Mouse (Mus musculus): ENCODE measurements around the gene Cited2. TPM values are rescaled to one million over a fixed set of nuclear protein-coding genes. Genes with fewer than 3 reads are reported as not detected.
A peak's percentile ranks its signal among the peaks of the same experiment; 100 is the strongest.

Gene Cited2
- total RNA-seq, 2 experiments from 2014 or later = 34.4 to 98.8 TPM

DNA sequence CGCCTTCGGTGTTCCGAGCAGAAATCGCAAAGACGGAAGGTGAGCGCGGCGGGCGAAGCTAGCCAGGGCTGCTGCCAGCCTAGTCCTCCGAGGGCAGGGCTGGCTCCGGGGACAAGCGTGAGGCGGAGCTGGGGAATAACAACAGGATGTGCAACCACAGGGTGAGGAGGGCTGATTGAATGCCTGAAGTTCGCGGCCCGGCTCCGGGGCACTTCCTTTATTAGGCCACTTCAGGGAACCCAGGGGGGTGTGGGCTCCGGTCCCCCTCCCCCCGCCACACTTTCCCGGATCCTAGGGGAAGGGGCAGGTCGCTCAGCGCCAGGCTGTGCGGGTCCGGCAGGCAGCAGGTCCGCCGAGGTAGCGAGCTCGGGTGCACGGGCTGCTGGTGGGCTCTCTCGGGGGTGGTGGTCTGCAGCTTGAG is 413 bp downstream of the Cited2 start:
- no peak for DNase-seq

GRCm38 (mm10) chr10:17723871-17724741 is 1.1 kb downstream of the Cited2 start:
- peak; percentile 74 for DNase-seq

DNA sequence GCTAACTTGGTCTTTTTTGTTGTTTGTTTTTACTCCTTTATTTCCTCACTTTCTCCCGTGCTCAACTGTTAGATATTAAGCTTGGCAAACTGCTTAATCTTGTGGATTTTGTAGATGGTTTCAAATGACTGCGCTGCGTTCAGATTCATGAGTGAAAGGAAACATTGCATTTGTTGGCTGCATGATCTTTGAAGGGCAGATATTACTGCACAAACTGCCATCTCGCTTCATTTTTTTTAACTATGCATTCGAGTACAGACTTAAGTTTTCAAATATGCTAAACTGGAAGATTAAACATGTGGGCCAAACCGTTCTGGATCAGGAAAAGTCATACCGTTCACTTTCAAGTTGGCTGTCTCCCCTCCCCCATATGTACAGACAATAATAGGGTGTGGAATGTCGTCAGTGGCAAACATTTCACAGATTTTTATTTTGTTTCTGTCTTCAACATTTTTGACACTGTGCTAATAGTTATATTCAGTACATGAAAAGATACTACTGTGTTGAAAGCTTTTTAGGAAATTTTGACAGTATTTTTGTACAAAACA is 2.1 kb downstream of the Cited2 start:
- no peak for DNase-seq

GRCm38 (mm10) chr10:17725644-17726372 is 2.8 kb downstream of the Cited2 start:
- no peak for DNase-seq

- DNase-seq = no peak
These were observed 3.3 kb downstream of the Cited2 start for GRCm38 (mm10) chr10:17726373-17726720.

GRCm38 (mm10) chr10:17727161-17727925 is 4.3 kb downstream of the Cited2 start:
- peak; percentile 19 for DNase-seq

DNA sequence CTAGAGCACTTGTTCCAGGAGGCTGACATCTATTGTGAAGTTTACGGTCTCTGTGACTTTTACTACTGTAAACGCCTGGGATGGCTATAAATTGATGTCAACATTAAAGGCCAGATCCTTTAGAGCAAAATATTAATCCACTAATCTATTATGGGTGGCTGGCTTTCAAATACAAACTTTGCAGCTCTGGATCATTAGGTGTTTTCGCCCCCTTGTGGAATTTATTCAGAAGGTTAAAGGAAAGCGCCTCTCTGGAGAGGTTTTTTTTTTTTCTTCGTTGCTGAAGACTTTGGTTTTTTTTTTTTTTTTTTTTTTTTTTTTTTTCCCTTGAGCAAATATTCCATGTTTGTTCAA is 4.9 kb downstream of the Cited2 start:
- no peak for DNase-seq

DNA sequence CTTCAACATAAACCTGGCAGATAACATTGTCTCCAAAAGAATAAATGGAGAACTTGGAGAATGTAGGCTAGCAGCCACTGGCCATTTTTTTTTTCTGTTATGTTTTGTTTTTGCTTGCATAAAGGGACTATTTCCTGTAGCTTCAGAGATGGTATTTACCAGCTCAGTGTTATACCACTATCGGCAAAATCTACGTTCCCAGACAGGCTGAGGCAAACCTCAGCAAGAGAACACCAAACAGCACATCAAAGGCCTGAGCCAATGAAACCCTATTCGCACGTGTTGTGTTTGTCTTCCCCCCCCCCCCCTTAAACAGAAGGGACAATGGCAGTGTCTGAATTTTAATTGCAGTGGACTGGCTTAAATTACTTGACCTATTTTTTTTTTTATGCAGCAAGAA is 5.7 kb downstream of the Cited2 start:
- no peak for DNase-seq

GRCm38 (mm10) chr10:17729476-17729875 is 6.5 kb downstream of the Cited2 start:
- no peak for DNase-seq

DNA sequence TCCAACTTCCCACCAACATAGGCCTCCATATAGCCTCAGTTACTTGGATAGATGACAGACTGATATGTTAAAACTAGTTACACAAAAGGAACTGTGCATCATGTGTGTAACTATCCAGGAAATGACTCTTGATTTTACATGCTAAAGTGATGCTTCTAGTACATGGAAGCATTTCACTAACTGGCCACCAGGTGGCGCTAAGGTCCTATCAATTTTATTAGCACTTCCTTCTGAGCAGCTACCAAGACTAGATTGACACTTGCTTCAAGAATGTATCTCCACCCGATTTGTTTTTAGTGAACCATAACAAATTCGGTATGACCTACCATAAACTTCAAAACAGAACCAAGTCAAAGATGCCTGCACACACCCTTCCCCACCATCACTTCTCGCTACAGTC is 10.0 kb downstream of the Cited2 start:
- DNase-seq = peak; percentile 37

DNA sequence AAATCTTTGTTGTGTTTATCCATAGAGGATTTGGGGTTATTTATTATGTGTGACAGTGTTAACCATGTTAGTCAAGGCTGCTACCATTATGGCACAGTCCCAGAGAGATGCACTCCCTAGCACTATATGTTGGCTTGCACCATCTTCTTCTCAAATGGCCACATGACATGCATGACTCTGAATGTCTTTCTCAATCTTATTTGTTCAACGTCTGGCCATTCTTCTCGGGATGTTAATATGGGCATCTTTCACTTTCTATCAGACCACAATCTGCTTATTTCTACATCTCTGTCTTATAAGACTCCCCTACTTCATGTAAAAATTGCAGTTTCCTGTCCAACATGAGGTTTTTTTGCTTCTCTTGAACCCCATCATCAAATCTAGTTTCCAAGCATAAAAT is 19.6 kb downstream of the Cited2 start:
- DNase-seq = no peak

DNA sequence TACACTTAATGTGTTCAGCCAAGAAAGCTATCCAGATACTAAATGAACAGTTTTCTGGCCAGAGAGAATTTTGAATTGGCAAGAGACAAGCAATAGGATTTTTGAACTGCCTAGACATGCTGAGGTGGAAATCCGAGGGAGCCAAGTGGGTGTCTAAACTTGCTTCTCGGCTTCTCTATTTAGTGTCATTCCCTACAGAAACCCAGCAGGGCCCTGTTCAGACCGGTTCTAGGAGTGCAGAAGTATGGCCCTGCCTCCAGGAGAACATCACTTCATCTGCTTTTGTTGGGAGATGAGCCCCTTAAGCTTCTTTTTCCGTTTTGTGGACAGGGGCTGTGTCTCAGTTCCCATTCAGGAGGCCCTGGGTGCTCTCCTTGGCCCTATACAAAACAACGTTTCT is 29.5 kb downstream of the Cited2 start:
- DNase-seq = no peak

DNA sequence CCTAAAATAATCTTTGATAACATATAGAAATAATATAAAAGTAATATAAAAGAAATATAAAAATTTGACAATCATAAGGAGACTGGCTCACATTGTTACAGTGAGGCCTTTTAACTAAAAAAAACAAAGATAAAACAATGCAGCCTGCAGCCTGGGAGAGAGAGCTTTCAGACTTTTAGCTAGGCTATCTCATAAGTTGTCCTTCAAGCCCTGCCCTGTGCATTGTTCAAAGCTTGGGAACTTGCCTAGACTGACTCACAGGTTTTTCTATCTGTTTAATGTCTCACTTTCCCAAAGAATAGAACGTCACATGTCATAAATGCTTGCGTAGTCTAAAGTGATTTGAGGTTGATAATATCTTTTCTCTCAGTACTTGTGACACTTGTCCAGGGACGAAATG is 36.8 kb downstream of the Cited2 start:
- DNase-seq = no peak

GRCm38 (mm10) chr10:17760750-17761613 is 38.0 kb downstream of the Cited2 start:
- DNase-seq = no peak

DNA sequence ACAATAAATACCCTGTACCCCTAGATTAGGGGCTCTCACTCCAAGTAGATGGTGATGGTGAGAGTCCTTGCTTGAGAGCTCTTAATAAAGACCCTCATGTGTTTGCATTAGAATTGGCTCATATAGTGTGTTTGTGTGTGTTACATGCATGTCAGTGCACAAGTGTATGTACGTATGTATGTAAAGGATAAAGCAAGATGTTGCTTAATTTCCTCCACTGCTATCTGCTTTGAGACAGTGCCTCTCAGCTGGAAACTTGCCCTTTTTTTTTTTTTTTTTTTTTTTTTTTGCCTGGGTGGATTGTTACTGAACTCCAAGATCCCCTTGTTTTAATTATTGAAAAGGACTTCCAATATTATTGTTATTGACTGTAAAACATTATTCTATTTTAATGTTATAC is 38.6 kb downstream of the Cited2 start:
- no peak for DNase-seq

- DNase-seq = no peak
These were observed 39.9 kb downstream of the Cited2 start for GRCm38 (mm10) chr10:17762946-17763345.

GRCm38 (mm10) chr10:17769856-17770255 is 46.8 kb downstream of the Cited2 start:
- no peak for DNase-seq

GRCm38 (mm10) chr10:17772364-17772763 is 49.3 kb downstream of the Cited2 start:
- peak; percentile 13 for DNase-seq

- DNase-seq = no peak
These were observed 51.3 kb downstream of the Cited2 start for GRCm38 (mm10) chr10:17774366-17774765.

- DNase-seq = no peak
These were observed 52.1 kb downstream of the Cited2 start for GRCm38 (mm10) chr10:17775079-17775478.
